Mouse (Mus musculus) hematopoietic stem cell, adult 5-6 weeks (primary cell): ENCODE measurements around the gene Olfr558. TPM values are rescaled to one million over a fixed set of nuclear protein-coding genes. Genes with fewer than 3 reads are reported as not detected.

ENCODE experiments used
- total RNA-seq: library from RNA; stranded (forward); fragments of 172-1452, 232-1000 nt; gene quantifications from 2 replicates; pipeline ENCODE4 v1.2.3, GENCODE M21; 2017

The Olfr558 gene
- total RNA-seq, 1 experiment from 2014 or later = not detected

Other genes with a start within 250 kb of the Olfr558 start
- not detected in 2 replicates for gene Olfr543, start 220.5 kb upstream of the Olfr558 start, total RNA-seq
- not detected in 2 replicates for gene Olfr544, start 213.9 kb upstream of the Olfr558 start, total RNA-seq
- gene Olfr545, start 202.6 kb upstream of the Olfr558 start, total RNA-seq = not detected in 2 replicates
- gene Olfr547, start 167.5 kb upstream of the Olfr558 start, total RNA-seq = not detected in 2 replicates
- gene Olfr548-ps1, start 161.3 kb upstream of the Olfr558 start, total RNA-seq = not detected in 2 replicates
- not detected in 2 replicates for gene Olfr549, start 152.3 kb upstream of the Olfr558 start, total RNA-seq
- gene Trim21, start 136.7 kb upstream of the Olfr558 start, total RNA-seq = 52.4 and 59.0 TPM in 2 replicates
- gene Olfr550, start 130.8 kb upstream of the Olfr558 start, total RNA-seq = not detected in 2 replicates
- gene Olfr551, start 110.3 kb upstream of the Olfr558 start, total RNA-seq = not detected in 2 replicates
- gene Olfr552, start 104.4 kb upstream of the Olfr558 start, total RNA-seq = not detected in 2 replicates
- not detected in 2 replicates for gene Olfr553, start 84.0 kb upstream of the Olfr558 start, total RNA-seq
- gene Olfr554, start 63.8 kb upstream of the Olfr558 start, total RNA-seq = not detected in 2 replicates
- not detected in 2 replicates for gene Olfr555, start 43.4 kb upstream of the Olfr558 start, total RNA-seq
- gene Olfr556, start 37.3 kb upstream of the Olfr558 start, total RNA-seq = not detected in 2 replicates
- gene Trim68, start 14.9 kb upstream of the Olfr558 start, total RNA-seq = 12.6 and 17.6 TPM in 2 replicates
- gene Olfr557, start 6.3 kb upstream of the Olfr558 start, total RNA-seq = not detected in 2 replicates
- not detected in 2 replicates for gene Olfr33, start 16.9 kb downstream of the Olfr558 start, total RNA-seq
- gene Olfr559, start 25.3 kb downstream of the Olfr558 start, total RNA-seq = not detected in 2 replicates
- gene Olfr560, start 57.2 kb downstream of the Olfr558 start, total RNA-seq = not detected in 2 replicates
- gene Olfr78, start 57.3 kb downstream of the Olfr558 start, total RNA-seq = not detected in 2 replicates
- gene Olfr561, start 69.0 kb downstream of the Olfr558 start, total RNA-seq = not detected in 2 replicates
- gene Olfr564, start 101.3 kb downstream of the Olfr558 start, total RNA-seq = not detected in 2 replicates
- gene Olfr566, start 156.6 kb downstream of the Olfr558 start, total RNA-seq = not detected in 2 replicates
- not detected in 2 replicates for gene Olfr568, start 174.9 kb downstream of the Olfr558 start, total RNA-seq
- gene Olfr569, start 188.7 kb downstream of the Olfr558 start, total RNA-seq = 0.10 TPM in 1 of 2 replicates, not detected in the other
- not detected in 2 replicates for gene Olfr570, start 192.4 kb downstream of the Olfr558 start, total RNA-seq
- not detected in 2 replicates for gene Olfr571, start 215.3 kb downstream of the Olfr558 start, total RNA-seq
- not detected in 2 replicates for gene Olfr572, start 222.2 kb downstream of the Olfr558 start, total RNA-seq
- gene Olfr573-ps1, start 240.4 kb downstream of the Olfr558 start, total RNA-seq = not detected in 2 replicates
- not detected in 2 replicates for gene Olfr574, start 246.3 kb downstream of the Olfr558 start, total RNA-seq